Mouse (Mus musculus) cerebellum, postnatal 10 days (tissue): Measurements from ENCODE around the gene Plxdc1.
"Not testable (repeated sequence)": the region's sequence is repeated elsewhere in the genome, so short reads cannot be mapped to it uniquely, and the experiment has no call there.

Source experiments
- DNase-seq, 2 experiments: peaks; one replicate each; pipeline ENCODE4 v3.0.0; 2021; ENCODE audit warnings: mixed read lengths in 2 of 2

The Plxdc1 gene

GRCm38 (mm10) chr11:97953939-97954275 lies 32.3 kb downstream of the Plxdc1 start:
- DNase-seq, result no peak

GRCm38 (mm10) chr11:97953179-97953938 lies 32.9 kb downstream of the Plxdc1 start:
- no peak for DNase-seq

GRCm38 (mm10) chr11:97952367-97953006 lies 33.8 kb downstream of the Plxdc1 start:
- no peak for DNase-seq

GRCm38 (mm10) chr11:97949703-97950475 lies 36.4 kb downstream of the Plxdc1 start:
- peak; percentile 64 to 74 for DNase-seq

GRCm38 (mm10) chr11:97947426-97947825 lies 38.8 kb downstream of the Plxdc1 start:
- peak; percentile 80 to 83 for DNase-seq

GRCm38 (mm10) chr11:97945738-97946289 lies 40.4 kb downstream of the Plxdc1 start:
- DNase-seq, result not testable (repeated sequence)

GRCm38 (mm10) chr11:97945031-97945430 lies 41.2 kb downstream of the Plxdc1 start:
- no peak for DNase-seq

- no peak for DNase-seq
These were observed 43.0 kb downstream of the Plxdc1 start for GRCm38 (mm10) chr11:97943256-97943655.

- no peak for DNase-seq
These were observed 43.7 kb downstream of the Plxdc1 start for GRCm38 (mm10) chr11:97942420-97943111.

- DNase-seq, result no peak
These were observed 48.7 kb downstream of the Plxdc1 start for GRCm38 (mm10) chr11:97937469-97938105.

GRCm38 (mm10) chr11:97936758-97937157 lies 49.5 kb downstream of the Plxdc1 start:
- DNase-seq, result peak; percentile 66 to 67

GRCm38 (mm10) chr11:97935913-97936575 lies 50.2 kb downstream of the Plxdc1 start:
- DNase-seq, result no peak

GRCm38 (mm10) chr11:97933553-97933952 lies 52.7 kb downstream of the Plxdc1 start:
- DNase-seq, result no peak

- no peak for DNase-seq
These were observed 57.3 kb downstream of the Plxdc1 start for GRCm38 (mm10) chr11:97928905-97929304.

GRCm38 (mm10) chr11:97924217-97924616 lies 62.0 kb downstream of the Plxdc1 start:
- DNase-seq, result peak; percentile 56 to 64

- no peak for DNase-seq
These were observed 62.6 kb downstream of the Plxdc1 start for GRCm38 (mm10) chr11:97923639-97924038.

- no peak for DNase-seq
These were observed 70.2 kb downstream of the Plxdc1 start for GRCm38 (mm10) chr11:97915974-97916503.

GRCm38 (mm10) chr11:97915471-97915870 lies 70.8 kb downstream of the Plxdc1 start:
- peak; percentile 17 to 20 for DNase-seq

GRCm38 (mm10) chr11:97913111-97913510 lies 73.1 kb downstream of the Plxdc1 start:
- no peak for DNase-seq

- no peak for DNase-seq
These were observed 77.5 kb downstream of the Plxdc1 start for GRCm38 (mm10) chr11:97908634-97909348.

GRCm38 (mm10) chr11:97907935-97908334 lies 78.3 kb downstream of the Plxdc1 start:
- DNase-seq, result peak in 1 of 2 experiments; percentile 15
